Mouse (Mus musculus): ENCODE measurements around the gene Mypop. TPM values are rescaled to one million over a fixed set of nuclear protein-coding genes. Genes with fewer than 3 reads are reported as not detected.
A peak's percentile ranks its signal among the peaks of the same experiment; 100 is the strongest.

Gene Mypop
- polyA plus RNA-seq (2015; fragmentation: Nextera tagmentation; extraction: Ambion mirVana) = 1.1 and 1.2 TPM in 2 replicates

DNA sequence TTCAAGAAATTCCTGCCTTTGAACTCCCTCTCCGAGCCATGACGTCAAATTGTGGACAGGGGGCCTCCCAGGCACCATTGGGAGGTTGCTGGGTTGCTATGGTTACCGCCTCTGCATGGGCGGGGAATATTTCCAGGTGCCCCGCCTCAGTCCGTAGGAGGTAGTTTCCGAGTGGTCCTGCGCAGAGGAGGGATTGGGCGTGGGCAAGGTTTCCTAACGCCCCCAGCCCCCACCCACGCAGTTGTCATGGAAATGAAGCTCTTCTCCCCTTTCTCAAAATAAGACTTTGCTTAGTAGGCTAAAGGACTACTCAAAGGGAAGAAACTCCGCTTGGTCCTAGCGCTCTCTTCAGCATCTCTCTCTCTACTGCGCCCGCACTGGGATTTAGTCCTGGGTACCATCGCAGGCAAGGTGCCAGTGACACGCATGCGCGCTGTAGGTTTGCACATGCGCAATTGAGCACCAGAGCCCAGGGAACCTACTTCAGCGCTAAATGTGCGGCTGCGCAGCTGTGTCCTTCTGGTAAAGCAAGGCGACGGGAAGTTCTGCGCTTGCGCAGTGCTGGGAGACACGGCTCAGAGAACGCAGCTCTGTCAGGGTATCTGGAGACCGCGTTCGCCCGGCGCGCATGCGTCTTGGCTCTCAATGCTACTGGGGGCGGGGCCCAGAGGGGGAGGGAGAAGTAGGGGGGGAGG lies at the start of gene Mypop:
TSS of gene Mypop (plus strand) at position 645 of the 695 bp plus-strand sequence.
- Histone ChIP-seq H3K36me3 (ENCODE audit: control insufficient read depth, insufficient read depth) (peaks cover 7% of the 10 kb centered on the region; the same call in 1 of the 2 replicates), H3K9ac (ENCODE audit: low read depth, low read length) (0 out of 2 replicates have a peak within 1 kb of the TSS, but pooled peaks have one; percentile 26), H3K4me1 (replicated peaks; ENCODE audit: control insufficient read depth, insufficient read depth, low read length) (peaks cover 9% of the 10 kb centered on the region), H3K4me3 (ENCODE audit: low read depth, low read length) (peak within 1 kb of the TSS; percentile 45), H3K4me2 (replicated peaks; ENCODE audit: low read depth) (peak within 1 kb of the TSS; percentile 81), H3K27me3 (replicated peaks; ENCODE audit: control insufficient read depth, insufficient read depth, low read length) (peaks cover 29% of the 10 kb centered on the region), H3K9me3 (ENCODE audit: control insufficient read depth) (no peaks in the 10 kb centered on the region), H3K27ac (ENCODE audit: low read depth, low read length) (no peak within 1 kb of the TSS; the same call in 1 of the 2 replicates)
- peak; percentile 90 for ATAC-seq
- no peak for TF ChIP-seq CTCF (IDR thresholded peaks at IDR 0.05; ENCODE audit: low read depth)
- under 1% methylated on average over 37 of the region's 37 CpGs for WGBS

- Histone ChIP-seq H3K4me2 (replicated peaks; ENCODE audit: low read depth) (no peak overlapping the region), H3K27ac (ENCODE audit: low read depth, low read length) (no peak overlapping the region), H3K4me1 (replicated peaks; ENCODE audit: control insufficient read depth, insufficient read depth, low read length) (no peaks in the 10 kb centered on the region), H3K4me3 (ENCODE audit: low read depth, low read length) (no peak overlapping the region), H3K27me3 (replicated peaks; ENCODE audit: control insufficient read depth, insufficient read depth, low read length) (no peaks in the 10 kb centered on the region), H3K9me3 (ENCODE audit: control insufficient read depth) (no peaks in the 10 kb centered on the region), H3K9ac (ENCODE audit: low read depth, low read length) (no peak overlapping the region), H3K36me3 (ENCODE audit: control insufficient read depth, insufficient read depth) (no peaks in the 10 kb centered on the region)
- TF ChIP-seq CTCF (IDR thresholded peaks at IDR 0.05; ENCODE audit: low read depth) = no peak
- WGBS = 38% methylated on average over 1 of the region's 1 CpGs
- no peak for ATAC-seq
Measured at GRCm38 (mm10) chr7:18942376-18942775, 48.7 kb upstream of the Mypop start.

GRCm38 (mm10) chr7:18942815-18943214 lies 48.2 kb upstream of the Mypop start:
- no peaks in the 10 kb centered on the region for H3K36me3 ChIP-seq (ENCODE audit: control insufficient read depth, insufficient read depth)
- H3K9me3 ChIP-seq (ENCODE audit: control insufficient read depth) = no peaks in the 10 kb centered on the region
- H3K4me1 ChIP-seq (replicated peaks; ENCODE audit: control insufficient read depth, insufficient read depth, low read length) = no peaks in the 10 kb centered on the region
- no peak overlapping the region for H3K9ac ChIP-seq (ENCODE audit: low read depth, low read length)
- H3K4me2 ChIP-seq (replicated peaks; ENCODE audit: low read depth) = no peak overlapping the region
- 64% methylated on average over 9 of the region's 9 CpGs for WGBS
- no peak overlapping the region for H3K4me3 ChIP-seq (ENCODE audit: low read depth, low read length)
- H3K27me3 ChIP-seq (replicated peaks; ENCODE audit: control insufficient read depth, insufficient read depth, low read length) = no peaks in the 10 kb centered on the region
- no peak overlapping the region for H3K27ac ChIP-seq (ENCODE audit: low read depth, low read length)
- no peak for ATAC-seq
- TF ChIP-seq CTCF (IDR thresholded peaks at IDR 0.05; ENCODE audit: low read depth) = no peak

DNA sequence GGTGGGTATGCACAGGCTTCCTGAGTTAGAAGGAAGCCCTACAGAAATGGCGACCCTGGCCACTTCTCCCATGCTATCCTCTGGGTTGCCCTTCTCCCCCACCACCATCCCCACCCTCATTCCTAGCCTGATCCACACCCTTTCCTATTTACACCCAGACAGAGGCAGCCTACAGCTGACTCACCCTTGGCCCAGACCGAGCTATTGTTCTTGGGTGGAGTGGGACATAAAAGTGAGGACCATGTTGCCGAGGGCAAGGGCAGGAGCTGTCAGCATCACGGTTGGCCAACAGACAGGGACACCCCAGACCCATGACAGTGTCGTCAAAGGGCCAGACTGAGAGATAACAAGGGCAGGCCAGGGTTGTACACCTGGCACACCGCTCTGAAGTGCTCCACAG lies 42.9 kb upstream of the Mypop start:
- H3K36me3 ChIP-seq (ENCODE audit: control insufficient read depth, insufficient read depth) = no peaks in the 10 kb centered on the region
- 44% methylated on average over 6 of the region's 6 CpGs for WGBS
- no peaks in the 10 kb centered on the region for H3K4me1 ChIP-seq (replicated peaks; ENCODE audit: control insufficient read depth, insufficient read depth, low read length)
- TF ChIP-seq CTCF (IDR thresholded peaks at IDR 0.05; ENCODE audit: low read depth) = no peak
- H3K9ac ChIP-seq (ENCODE audit: low read depth, low read length) = no peak overlapping the region
- peaks cover 5% of the 10 kb centered on the region; the same call in 1 of the 2 replicates for H3K27me3 ChIP-seq (replicated peaks; ENCODE audit: control insufficient read depth, insufficient read depth, low read length)
- no peaks in the 10 kb centered on the region for H3K9me3 ChIP-seq (ENCODE audit: control insufficient read depth)
- H3K27ac ChIP-seq (ENCODE audit: low read depth, low read length) = no peak overlapping the region
- no peak overlapping the region for H3K4me2 ChIP-seq (replicated peaks; ENCODE audit: low read depth)
- no peak overlapping the region for H3K4me3 ChIP-seq (ENCODE audit: low read depth, low read length)
- ATAC-seq = peak; percentile 49; the same call in 1 of the 2 replicates

GRCm38 (mm10) chr7:18949781-18950522 lies 41.1 kb upstream of the Mypop start:
- 29% methylated on average over 12 of the region's 12 CpGs for WGBS
- Histone ChIP-seq H3K27ac (ENCODE audit: low read depth, low read length) (no peak overlapping the region), H3K27me3 (replicated peaks; ENCODE audit: control insufficient read depth, insufficient read depth, low read length) (peaks cover 5% of the 10 kb centered on the region; the same call in 1 of the 2 replicates), H3K9ac (ENCODE audit: low read depth, low read length) (no peak overlapping the region), H3K4me1 (replicated peaks; ENCODE audit: control insufficient read depth, insufficient read depth, low read length) (no peaks in the 10 kb centered on the region), H3K4me2 (replicated peaks; ENCODE audit: low read depth) (no peak overlapping the region), H3K9me3 (ENCODE audit: control insufficient read depth) (no peaks in the 10 kb centered on the region), H3K36me3 (ENCODE audit: control insufficient read depth, insufficient read depth) (no peaks in the 10 kb centered on the region), H3K4me3 (ENCODE audit: low read depth, low read length) (no peak overlapping the region)
- no peak for TF ChIP-seq CTCF (IDR thresholded peaks at IDR 0.05; ENCODE audit: low read depth)
- no peak for ATAC-seq

GRCm38 (mm10) chr7:18950523-18951315 lies 40.3 kb upstream of the Mypop start:
- no peak for TF ChIP-seq CTCF (IDR thresholded peaks at IDR 0.05; ENCODE audit: low read depth)
- 33% methylated on average over 18 of the region's 18 CpGs for WGBS
- ATAC-seq = no peak

More at GRCm38 (mm10) chr7:18950523-18951315, 40.3 kb upstream of the Mypop start:
- no peak overlapping the region for H3K4me3 ChIP-seq (ENCODE audit: low read depth, low read length)
- H3K4me2 ChIP-seq (replicated peaks; ENCODE audit: low read depth) = no peak overlapping the region
- H3K36me3 ChIP-seq (ENCODE audit: control insufficient read depth, insufficient read depth) = no peaks in the 10 kb centered on the region
- H3K4me1 ChIP-seq (replicated peaks; ENCODE audit: control insufficient read depth, insufficient read depth, low read length) = no peaks in the 10 kb centered on the region
- H3K27me3 ChIP-seq (replicated peaks; ENCODE audit: control insufficient read depth, insufficient read depth, low read length) = peaks cover 5% of the 10 kb centered on the region; the same call in 1 of the 2 replicates
- H3K9ac ChIP-seq (ENCODE audit: low read depth, low read length) = no peak overlapping the region
- no peak overlapping the region for H3K27ac ChIP-seq (ENCODE audit: low read depth, low read length)
- no peaks in the 10 kb centered on the region for H3K9me3 ChIP-seq (ENCODE audit: control insufficient read depth)
